Mouse (Mus musculus) right cerebral cortex, postnatal 36 days (tissue): ENCODE results near the gene Tube1.
"Not testable (repeated sequence)": the region's sequence is repeated elsewhere in the genome, so short reads cannot be mapped to it uniquely, and the experiment has no call there.

Experiments
- DNase-seq, 2 experiments: peaks; one replicate each; pipeline ENCODE4 v3.0.0; 2022; ENCODE audit warnings: low spot score in 2 of 2, mixed read lengths in 1 of 2

Gene Tube1

GRCm38 (mm10) chr10:39167611-39168010 is 33.8 kb downstream of the Tube1 start:
- no peak for DNase-seq

GRCm38 (mm10) chr10:39169642-39170041 is 35.9 kb downstream of the Tube1 start:
- DNase-seq: no peak

GRCm38 (mm10) chr10:39170181-39170580 is 36.4 kb downstream of the Tube1 start:
- DNase-seq: peak; percentile 56 to 64

- DNase-seq: no peak
Measured at GRCm38 (mm10) chr10:39170706-39171105, 36.9 kb downstream of the Tube1 start.

- DNase-seq: peak; percentile 86 to 87
Measured at GRCm38 (mm10) chr10:39171134-39171533, 37.4 kb downstream of the Tube1 start.

- peak; percentile 84 to 87 for DNase-seq
Measured at GRCm38 (mm10) chr10:39171603-39172539, 38.1 kb downstream of the Tube1 start.

- DNase-seq: no peak
Measured at GRCm38 (mm10) chr10:39172540-39172931, 38.8 kb downstream of the Tube1 start.

- no peak for DNase-seq
Measured at GRCm38 (mm10) chr10:39173077-39173476, 39.3 kb downstream of the Tube1 start.

GRCm38 (mm10) chr10:39176981-39177380 is 43.2 kb downstream of the Tube1 start:
- DNase-seq: no peak

- DNase-seq: peak; percentile 64 to 73
Measured at GRCm38 (mm10) chr10:39184864-39185544, 51.2 kb downstream of the Tube1 start.

- no peak for DNase-seq
Measured at GRCm38 (mm10) chr10:39185545-39185906, 51.8 kb downstream of the Tube1 start.

GRCm38 (mm10) chr10:39192673-39193072 is 58.9 kb downstream of the Tube1 start:
- DNase-seq: no peak

- DNase-seq: not testable (repeated sequence)
Measured at GRCm38 (mm10) chr10:39198216-39198615, 64.4 kb downstream of the Tube1 start.
